Mouse (Mus musculus) heart, adult 2 months (tissue): ENCODE results near the gene Zbtb8a. TPM values are rescaled to one million over a fixed set of nuclear protein-coding genes. Genes with fewer than 3 reads are reported as not detected.
A peak's percentile ranks its signal among the peaks of the same experiment; 100 is the strongest.
"Not testable (repeated sequence)": the region's sequence is repeated elsewhere in the genome, so short reads cannot be mapped to it uniquely, and the experiment has no call there.

Source experiments
- DNase-seq, 2 experiments: peaks; one replicate each; pipeline ENCODE4 v3.0.0; 2021
- H3K27ac ChIP-seq: fragments of 200-600 bp; 2 replicates; pipeline ENCODE4 v1.8.1; 2022
- H3K27me3 ChIP-seq: fragments of 200-500 bp; 2 replicates; pipeline ENCODE4 v1.6.1; 2012; ENCODE audit warnings: mild to moderate bottlenecking, low read length, inconsistent platforms, mixed read lengths; ENCODE audit not compliant: control insufficient read depth, insufficient read depth
- H3K36me3 ChIP-seq: fragments of 200-500 bp; 2 replicates; pipeline ENCODE4 v1.6.1; 2012; ENCODE audit warnings: low read length, inconsistent platforms; ENCODE audit not compliant: control insufficient read depth, insufficient read depth
- H3K4me1 ChIP-seq: fragments of 200-500 bp; 2 replicates; pipeline ENCODE4 v1.6.1; 2011; ENCODE audit warnings: low read length; ENCODE audit not compliant: control insufficient read depth, insufficient read depth
- H3K4me3 ChIP-seq: fragments of 200-600 bp; 2 replicates; pipeline ENCODE4 v1.8.1; 2022
- H3K79me2 ChIP-seq: fragments of 200-500 bp; replicated peaks from 2 replicates; pipeline ENCODE4 v1.6.1; 2012; ENCODE audit warnings: mild to moderate bottlenecking, inconsistent platforms, low read length, moderate library complexity, mixed read lengths; ENCODE audit not compliant: control insufficient read depth, insufficient read depth
- H3K9ac ChIP-seq: fragments of 200-500 bp; 2 replicates; pipeline ENCODE4 v1.6.1; 2012; ENCODE audit warnings: low read depth, mild to moderate bottlenecking, control low read depth, inconsistent platforms, low read length, mixed read lengths
- CTCF ChIP-seq: fragments of 200-600 bp; IDR thresholded peaks from 2 replicates; pipeline ENCODE4 v1.8.1; 2022; ENCODE audit warnings: antibody characterized with exemption, mild to moderate bottlenecking, moderate library complexity
- EP300 ChIP-seq: fragments of 200-500 bp; IDR thresholded peaks from 2 replicates; pipeline ENCODE4 v1.6.1; 2011; ENCODE audit warnings: low read depth, low read length, control low read depth; ENCODE audit not compliant: insufficient read depth
- POLR2A ChIP-seq: fragments of 200-500 bp; IDR thresholded peaks from 2 replicates; pipeline ENCODE4 v1.6.1; 2011; ENCODE audit warnings: mild to moderate bottlenecking, low read depth, low read length, control low read depth; ENCODE audit not compliant: insufficient read depth
- WGBS: fragments of 180-500 bp; shearing (Covaris S2); methylation state at CpG from one replicate; pipeline ENCODE4 v1.1.7; 2018; 5-methylcytosine and 5-hydroxymethylcytosine counted together
- intact Hi-C: fragments of 180-260 bp; cut with DNase I; formaldehyde crosslinking; loops from one replicate; pipeline ENCODE4 v1.15.1; 2025
- polyA plus RNA-seq: library from polyadenylated mRNA; depleted of rRNA; stranded (reverse); fragments of >200 nt; gene quantifications from 2 replicates; pipeline ENCODE4 v1.2.3, GENCODE M21; 2012
- total RNA-seq, 2 experiments: library from RNA; stranded (reverse); gene quantifications; 2 replicates each; pipeline ENCODE4 v1.2.3; 2021

Gene Zbtb8a
- total and polyA plus RNA-seq, 3 experiments, result 2.5 to 3.5 (median 3.2) TPM

GRCm38 (mm10) chr4:129362771-129363170, 15.1 kb downstream of the Zbtb8a start:
- Histone ChIP-seq H3K4me1 (no peaks in the 10 kb centered on the region), H3K36me3 (no peaks in the 10 kb centered on the region), H3K4me3 (no peak overlapping the region), H3K27ac (no peak overlapping the region), H3K27me3 (no peaks in the 10 kb centered on the region), H3K79me2 (no peaks in the 10 kb centered on the region), H3K9ac (no peak overlapping the region)
- no peak for DNase-seq
- intact Hi-C loops, result no loop called here
- no peak for TF ChIP-seq CTCF
- TF ChIP-seq POLR2A, result no peak
- no peak for TF ChIP-seq EP300
- WGBS, result 79% methylated on average over 5 of the region's 5 CpGs

- 71% methylated on average over 3 of the region's 3 CpGs for WGBS
- H3K4me1 ChIP-seq, H3K9ac ChIP-seq, H3K27ac ChIP-seq, intact Hi-C loops, DNase-seq, H3K27me3 ChIP-seq, H3K79me2 ChIP-seq, H3K36me3 ChIP-seq, H3K4me3 ChIP-seq: not testable (repeated sequence)
These were observed 15.7 kb downstream of the Zbtb8a start for GRCm38 (mm10) chr4:129362238-129362637.

- no peaks in the 10 kb centered on the region for H3K4me1 ChIP-seq
- H3K79me2 ChIP-seq, result no peaks in the 10 kb centered on the region
- no peaks in the 10 kb centered on the region for H3K36me3 ChIP-seq
- H3K9ac ChIP-seq, result no peak overlapping the region
- TF ChIP-seq EP300 (no peak), CTCF (no peak), POLR2A (no peak)
- no peak overlapping the region for H3K4me3 ChIP-seq
- intact Hi-C loops, result no loop called here
- DNase-seq, result no peak
- 80% methylated on average over 15 of the region's 15 CpGs for WGBS
- H3K27ac ChIP-seq, result no peak overlapping the region
- no peaks in the 10 kb centered on the region for H3K27me3 ChIP-seq
These were observed 20.2 kb downstream of the Zbtb8a start for GRCm38 (mm10) chr4:129357613-129358163.

- Histone ChIP-seq H3K36me3 (no peaks in the 10 kb centered on the region), H3K4me3 (no peak overlapping the region), H3K79me2 (no peaks in the 10 kb centered on the region), H3K27me3 (no peaks in the 10 kb centered on the region), H3K27ac (no peak overlapping the region), H3K9ac (no peak overlapping the region), H3K4me1 (no peaks in the 10 kb centered on the region)
- intact Hi-C loops, result no loop called here
- DNase-seq, result peak in 1 of 2 experiments; percentile 36
- TF ChIP-seq CTCF (no peak), EP300 (no peak)
- WGBS, result 65% methylated on average over 15 of the region's 15 CpGs
These were observed 23.7 kb downstream of the Zbtb8a start for GRCm38 (mm10) chr4:129354236-129354635.

GRCm38 (mm10) chr4:129353176-129353575, 24.7 kb downstream of the Zbtb8a start:
- TF ChIP-seq CTCF (no peak), EP300 (no peak), POLR2A (no peak)
- Histone ChIP-seq H3K4me1 (no peaks in the 10 kb centered on the region), H3K27ac (no peak overlapping the region), H3K79me2 (no peaks in the 10 kb centered on the region), H3K36me3 (no peaks in the 10 kb centered on the region), H3K9ac (no peak overlapping the region), H3K27me3 (no peaks in the 10 kb centered on the region), H3K4me3 (no peak overlapping the region)
- WGBS, result 91% methylated on average over 12 of the region's 12 CpGs
- no peak for DNase-seq
- intact Hi-C loops, result no loop called here

GRCm38 (mm10) chr4:129351111-129351510, 26.8 kb downstream of the Zbtb8a start:
- Histone ChIP-seq H3K9ac (no peak overlapping the region), H3K27me3 (no peaks in the 10 kb centered on the region), H3K4me1 (no peaks in the 10 kb centered on the region; the same call in 1 of the 2 replicates), H3K36me3 (no peaks in the 10 kb centered on the region), H3K79me2 (no peaks in the 10 kb centered on the region), H3K4me3 (no peak overlapping the region), H3K27ac (no peak overlapping the region)
- TF ChIP-seq CTCF, result no peak
- no peak for TF ChIP-seq EP300
- TF ChIP-seq POLR2A, result no peak
- intact Hi-C loops, result loop anchor here (2.0 kb wide), 1 partner anchor 56 kb away; no protein-coding TSS in a partner anchor
- 69% methylated on average over 6 of the region's 6 CpGs for WGBS
- DNase-seq, result no peak
